Mouse (Mus musculus): ENCODE data around the gene Rex1bd.
A peak's percentile ranks its signal among the peaks of the same experiment; 100 is the strongest.

Gene Rex1bd

DNA sequence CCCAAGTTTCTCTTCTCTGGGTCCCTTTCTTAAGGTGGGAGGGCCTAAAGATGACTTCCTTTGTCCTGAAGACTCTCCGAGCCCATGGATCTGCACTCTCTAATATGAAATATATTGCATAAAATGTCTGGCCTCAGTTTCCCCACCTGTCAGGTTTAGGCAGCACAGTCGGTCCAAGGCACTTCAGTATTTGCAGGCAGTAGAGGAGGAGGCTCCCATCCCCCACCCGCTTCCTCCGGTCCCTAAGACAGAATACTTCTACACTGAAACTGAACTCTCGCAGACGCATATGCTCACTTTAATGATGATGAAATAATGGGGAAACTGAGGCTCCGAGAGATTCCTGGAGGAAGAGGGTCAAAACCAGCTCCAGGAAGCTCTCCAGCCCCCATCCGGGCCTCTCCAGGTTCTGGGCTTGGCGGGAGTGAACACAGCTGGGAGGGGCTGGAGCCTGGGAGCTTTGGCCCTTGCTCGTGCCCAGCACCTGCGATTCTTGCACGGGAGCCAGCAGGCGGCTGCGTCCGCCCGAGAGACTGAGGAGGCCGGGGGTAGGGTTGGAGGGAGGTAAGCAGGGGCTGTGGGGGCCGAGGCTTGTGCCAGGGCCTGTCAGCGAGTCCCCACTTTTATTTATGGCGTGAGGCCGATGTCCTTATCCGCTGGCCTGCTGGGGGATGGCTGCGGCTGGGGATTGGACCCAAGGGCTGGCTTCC lies 4.6 kb downstream of the Rex1bd start:
- no peak for DNase-seq

DNA sequence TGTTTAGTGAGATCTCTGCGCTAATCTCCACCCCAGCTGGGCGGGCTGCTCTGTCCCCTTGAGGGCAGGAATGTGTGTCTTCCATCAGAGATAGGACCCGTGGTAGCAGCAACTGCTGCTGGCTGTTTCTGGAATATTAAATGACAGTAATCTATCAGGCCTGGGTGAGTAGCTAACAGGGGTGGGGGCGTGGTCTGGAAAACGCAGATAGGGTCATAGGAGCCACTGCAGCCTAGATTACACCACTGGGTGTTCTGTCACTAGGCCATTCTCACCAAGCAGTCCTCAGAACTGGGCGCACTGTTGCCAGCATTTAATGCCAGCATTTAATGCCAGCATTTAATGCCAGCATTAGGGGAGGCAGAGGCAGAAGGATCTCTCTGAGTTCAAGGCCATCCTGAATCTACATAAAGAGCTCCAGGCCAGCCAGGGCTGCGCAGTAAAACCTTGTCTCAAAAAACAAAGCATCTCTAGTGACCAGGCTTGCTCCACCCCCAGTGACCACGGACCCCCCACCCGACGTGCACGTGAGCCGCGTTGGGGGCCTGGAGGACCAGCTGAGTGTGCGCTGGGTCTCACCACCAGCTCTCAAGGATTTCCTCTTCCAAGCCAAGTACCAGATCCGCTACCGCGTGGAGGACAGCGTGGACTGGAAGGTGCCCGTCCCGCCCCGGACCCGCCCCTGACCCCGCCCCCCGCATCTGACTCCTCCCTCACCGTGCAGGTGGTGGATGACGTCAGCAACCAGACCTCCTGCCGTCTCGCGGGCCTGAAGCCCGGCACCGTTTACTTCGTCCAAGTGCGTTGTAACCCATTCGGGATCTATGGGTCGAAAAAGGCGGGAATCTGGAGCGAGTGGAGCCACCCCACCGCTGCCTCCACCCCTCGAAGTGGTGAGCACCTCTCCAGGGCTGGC lies 5.9 kb downstream of the Rex1bd start:
- DNase-seq, result no peak

DNA sequence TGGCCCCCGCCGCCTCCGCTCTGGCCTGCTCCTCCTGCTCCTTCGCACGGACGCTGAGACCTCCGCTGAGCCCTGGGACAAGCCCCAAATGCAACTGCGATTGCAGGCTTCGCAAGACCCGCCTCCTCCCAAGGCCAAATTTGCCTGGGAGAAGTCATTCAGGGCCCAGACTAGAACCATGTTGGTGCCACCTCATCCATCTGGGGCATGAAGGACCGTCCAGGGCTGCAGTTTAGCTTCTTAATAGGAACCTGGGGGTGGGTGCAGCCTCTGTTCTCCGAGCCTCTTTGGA lies 10.8 kb downstream of the Rex1bd start:
- DNase-seq, result no peak

DNA sequence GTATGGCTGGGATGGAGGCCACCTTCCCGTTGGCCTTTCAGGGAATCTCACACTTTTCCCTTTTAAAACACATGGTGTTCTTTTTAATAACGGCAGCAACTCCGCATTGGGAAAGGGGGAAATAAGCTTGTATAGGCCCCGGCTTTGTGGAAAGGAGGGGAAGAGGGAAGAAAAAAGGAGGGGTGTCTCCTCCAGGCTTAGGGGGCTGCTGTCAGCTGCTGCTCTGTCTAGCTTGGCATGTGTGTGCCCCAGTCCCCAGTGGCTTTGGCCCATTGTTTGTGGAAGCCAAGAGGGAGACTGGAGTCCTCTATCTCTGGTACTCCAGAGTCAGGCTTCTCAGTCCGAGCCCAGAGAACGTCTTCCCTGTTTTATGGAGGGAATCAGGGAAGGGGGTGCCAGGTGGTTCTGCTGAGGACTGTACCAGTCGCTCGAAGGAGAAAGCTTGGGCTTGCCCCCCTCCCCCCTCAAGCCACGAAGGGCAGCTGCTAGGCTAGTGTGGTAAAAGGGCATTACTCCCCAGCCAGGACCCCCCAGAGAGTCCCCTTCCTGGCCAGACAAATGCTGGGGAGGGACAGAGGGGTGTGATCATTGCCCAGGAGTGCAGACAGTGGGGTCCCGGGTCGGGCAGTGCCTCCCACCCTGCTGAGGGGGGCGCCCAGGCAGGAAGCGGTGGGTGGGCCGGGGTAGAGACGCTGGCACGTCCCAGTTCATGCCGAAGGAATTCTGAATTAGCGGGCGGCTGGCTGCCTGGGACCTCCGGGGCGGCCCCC lies 11.4 kb downstream of the Rex1bd start:
- no peak for DNase-seq

DNA sequence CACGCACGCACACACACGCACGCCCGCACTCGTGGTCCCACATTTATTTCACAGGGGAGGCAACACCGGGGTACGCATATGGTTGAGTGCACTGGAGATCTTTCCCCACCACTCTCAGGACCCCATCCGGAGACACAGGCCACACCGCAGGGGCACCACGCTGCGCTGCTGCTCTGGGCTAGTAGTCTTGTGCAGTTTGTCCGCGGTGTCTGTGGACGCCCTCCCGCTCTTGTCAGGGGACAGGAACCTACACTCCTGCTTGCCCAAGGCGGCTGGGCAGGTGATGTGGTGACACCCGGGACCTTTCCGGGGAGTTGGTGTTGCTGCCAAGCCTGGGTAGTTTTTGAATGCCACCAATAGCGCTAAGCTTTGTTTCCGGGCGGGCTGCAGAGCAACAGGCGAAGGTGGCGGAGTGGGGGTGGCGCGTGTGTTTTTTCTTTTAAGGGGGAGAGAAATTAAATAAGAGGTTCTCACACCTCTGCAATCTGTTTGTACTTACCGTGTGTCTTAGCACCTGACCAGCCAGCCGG lies 12.1 kb downstream of the Rex1bd start:
- DNase-seq, result no peak

DNA sequence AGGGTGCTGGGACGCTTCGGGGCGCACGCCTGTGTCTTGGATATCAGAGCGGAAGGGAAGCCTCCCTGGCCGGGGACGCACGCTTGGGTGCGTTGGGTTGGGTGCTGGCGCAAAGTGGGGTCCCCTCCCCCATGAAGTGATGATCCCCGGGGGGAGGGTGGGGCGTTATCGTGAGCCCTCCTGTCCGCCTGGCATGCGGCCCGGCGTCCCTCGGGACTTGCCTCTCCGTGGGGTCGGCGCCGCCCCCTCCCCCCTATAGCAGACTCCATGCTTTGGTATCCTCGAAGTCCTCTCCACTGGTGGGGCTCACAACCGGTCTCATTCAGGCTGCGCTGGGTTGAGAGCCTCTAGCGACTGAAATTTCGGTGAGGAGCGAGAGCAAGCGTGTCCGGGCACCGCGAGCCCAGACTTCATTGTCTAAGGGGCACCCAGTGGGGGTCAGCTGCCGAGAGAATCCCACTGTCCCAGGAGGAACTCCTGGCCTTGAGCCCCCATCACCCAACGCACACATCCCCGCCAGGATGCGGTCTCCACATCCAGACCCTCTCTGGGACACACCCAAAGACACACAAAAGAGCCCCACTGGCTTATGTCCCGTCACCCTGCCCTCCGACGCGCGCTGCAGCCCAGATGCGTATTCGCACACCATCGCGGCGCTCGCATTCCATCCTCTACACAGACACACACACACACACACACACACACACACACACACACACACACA lies 12.7 kb downstream of the Rex1bd start:
- no peak for DNase-seq

DNA sequence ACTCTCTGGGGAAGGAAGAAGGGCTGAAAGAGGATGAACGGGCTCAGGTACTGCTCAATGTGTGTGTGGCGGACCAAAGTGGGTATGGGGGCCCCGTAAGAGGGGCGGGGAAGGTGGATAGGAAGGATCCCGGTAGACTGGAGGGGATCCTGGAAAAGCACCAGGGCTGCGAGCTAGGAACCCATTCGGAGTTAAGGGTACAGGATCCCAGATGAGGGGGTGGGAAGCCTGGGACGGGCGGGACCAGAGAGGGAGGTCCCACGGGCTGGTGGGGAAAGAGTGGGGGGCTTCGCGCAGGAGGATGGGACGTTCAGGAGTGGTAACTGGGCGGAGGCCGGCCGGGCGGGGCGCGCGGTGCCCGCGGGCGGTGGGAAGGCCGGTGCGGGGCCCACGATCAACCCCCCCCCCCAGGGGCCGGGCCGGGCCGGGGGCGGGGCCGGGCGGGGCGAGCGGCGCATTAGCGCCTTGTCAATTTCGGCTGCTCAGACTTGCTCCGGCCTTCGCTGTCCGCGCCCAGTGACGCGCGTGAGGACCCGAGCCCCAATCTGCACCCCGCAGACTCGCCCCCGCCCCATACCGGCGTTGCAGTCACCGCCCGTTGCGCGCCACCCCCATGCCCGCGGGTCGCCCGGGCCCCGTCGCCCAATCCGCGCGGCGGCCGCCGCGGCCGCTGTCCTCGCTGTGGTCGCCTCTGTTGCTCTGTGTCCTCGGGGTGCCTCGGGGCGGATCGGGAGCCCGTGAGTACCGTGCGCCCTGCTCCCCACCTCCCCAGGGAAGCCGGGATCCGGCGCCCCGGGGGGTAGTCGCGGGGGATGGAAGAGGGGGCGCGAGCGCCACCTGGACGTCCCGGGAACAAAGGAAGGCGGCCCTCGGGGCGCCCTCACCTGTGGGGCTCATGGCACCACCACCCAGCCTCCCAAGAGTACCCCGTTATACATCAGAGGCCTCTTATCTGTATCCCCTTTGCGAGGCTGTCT lies 13.6 kb downstream of the Rex1bd start, which contains the start of gene Crlf1:
Gene Crlf1 (plus strand): TSS at position 495 of the 977 bp plus-strand sequence.
- no peak for DNase-seq

DNA sequence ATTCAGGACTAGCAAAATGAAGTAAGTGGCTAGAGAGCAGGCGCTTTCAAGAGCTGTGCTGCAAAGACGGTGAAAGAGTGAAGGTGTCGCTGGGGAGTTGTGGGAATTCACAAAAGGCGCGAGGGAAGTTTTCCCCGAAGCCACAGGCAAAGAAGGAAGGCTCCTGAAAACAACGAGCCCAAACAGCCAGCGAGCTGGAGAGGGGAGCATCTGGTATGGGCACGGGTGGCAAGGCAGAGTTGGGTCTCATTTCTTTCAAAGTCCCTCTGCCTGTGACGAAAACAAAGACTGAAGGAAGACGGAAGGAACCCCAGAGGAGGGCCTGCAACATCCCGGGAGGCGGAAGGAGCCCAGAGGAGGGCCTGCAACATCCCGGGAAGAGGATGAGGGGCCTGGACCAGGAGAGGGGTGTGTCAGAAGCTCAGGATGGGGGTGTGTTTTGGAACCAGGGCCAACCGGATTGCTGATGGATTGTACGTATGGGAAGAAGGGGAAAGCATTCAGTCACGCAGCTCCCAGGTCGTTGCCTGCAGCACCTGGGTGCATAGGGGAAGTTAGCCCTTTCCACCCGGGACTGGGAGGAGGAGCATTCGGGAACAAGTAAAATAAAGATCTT lies 15.6 kb downstream of the Rex1bd start:
- no peak for DNase-seq

DNA sequence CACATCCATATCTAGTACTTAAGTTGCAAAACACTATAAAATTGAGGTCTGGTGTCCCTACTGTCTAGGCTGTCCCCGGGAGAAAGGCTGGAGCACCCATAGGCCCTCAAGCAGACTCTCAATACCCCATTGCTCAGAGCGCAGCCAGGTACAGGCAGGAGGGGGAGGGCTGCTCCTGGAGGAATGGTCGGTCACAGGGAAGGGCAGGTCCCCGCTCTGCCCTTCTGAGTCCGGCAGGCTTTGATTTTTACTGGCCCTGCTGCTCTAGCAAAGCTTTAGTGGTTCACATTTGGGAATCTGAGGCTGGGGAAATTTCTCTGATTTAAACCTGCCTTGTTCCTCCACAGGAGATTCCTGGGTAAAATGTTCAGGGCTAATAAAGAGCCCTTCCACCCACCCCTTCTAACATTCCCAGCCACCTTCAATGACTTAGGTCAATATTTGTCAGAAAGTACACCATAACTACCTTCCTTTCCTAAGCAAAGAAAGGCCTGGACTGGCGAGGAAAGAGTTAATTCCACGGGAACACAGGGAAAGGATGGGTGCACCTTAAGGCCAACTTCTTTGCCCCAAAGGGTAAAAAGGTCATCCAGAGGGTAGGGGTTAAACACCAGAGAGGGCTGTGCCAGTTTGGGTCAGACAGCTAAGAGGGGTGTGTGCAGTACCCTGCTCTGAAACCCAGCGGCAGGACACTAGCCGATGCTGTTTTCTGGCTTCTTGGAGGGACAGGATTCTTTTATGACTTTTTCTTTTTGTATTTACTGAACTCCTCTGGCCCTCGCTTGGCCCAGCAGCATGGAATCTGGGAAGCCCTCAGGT lies 16.3 kb downstream of the Rex1bd start:
- no peak for DNase-seq

DNA sequence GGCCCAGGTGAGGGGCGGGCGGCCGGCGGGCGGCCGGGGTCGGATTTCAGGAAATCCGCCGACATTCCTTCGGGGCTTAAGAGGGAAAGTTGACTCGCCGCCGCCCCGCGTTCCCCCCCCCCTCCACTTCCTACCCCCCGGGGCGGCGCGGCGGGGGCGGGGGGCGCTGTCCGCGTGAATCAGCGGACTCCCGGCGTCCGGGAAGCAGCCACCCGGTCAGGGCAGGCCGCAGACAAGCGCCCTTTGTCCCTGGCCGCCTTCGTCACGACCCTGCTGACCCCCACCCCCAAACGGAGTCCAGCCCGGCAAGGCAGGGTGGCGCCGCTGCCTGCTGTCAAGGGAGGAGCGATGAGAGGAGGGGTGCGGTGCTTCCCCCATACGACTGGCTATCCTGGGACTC lies 17.0 kb downstream of the Rex1bd start:
- DNase-seq, result no peak

DNA sequence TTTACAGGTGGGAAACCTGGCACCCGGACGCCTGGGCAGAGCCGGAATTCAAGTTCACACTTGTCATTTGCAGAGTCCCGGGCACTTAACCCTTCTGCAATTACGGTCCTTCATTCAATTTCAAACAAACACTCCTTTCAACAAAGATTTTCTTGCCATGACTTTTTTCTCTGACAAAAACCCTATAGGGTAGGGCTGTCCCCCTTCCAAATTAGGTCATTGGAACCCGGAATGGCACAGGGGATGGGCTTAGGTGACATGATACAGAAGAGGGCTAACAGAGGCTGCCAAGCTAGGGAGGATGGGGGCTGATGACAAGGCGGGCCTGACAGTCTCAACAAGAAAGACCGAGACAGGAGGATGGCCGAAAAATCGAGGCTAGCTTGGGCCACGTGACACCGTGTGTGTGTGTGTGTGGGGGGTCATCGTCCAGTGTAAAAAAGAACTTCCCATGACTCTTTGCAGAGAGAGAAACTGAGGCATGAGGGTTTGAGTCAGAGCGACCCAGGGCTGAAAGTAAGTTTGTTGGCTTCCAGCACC lies 17.6 kb downstream of the Rex1bd start:
- no peak for DNase-seq

DNA sequence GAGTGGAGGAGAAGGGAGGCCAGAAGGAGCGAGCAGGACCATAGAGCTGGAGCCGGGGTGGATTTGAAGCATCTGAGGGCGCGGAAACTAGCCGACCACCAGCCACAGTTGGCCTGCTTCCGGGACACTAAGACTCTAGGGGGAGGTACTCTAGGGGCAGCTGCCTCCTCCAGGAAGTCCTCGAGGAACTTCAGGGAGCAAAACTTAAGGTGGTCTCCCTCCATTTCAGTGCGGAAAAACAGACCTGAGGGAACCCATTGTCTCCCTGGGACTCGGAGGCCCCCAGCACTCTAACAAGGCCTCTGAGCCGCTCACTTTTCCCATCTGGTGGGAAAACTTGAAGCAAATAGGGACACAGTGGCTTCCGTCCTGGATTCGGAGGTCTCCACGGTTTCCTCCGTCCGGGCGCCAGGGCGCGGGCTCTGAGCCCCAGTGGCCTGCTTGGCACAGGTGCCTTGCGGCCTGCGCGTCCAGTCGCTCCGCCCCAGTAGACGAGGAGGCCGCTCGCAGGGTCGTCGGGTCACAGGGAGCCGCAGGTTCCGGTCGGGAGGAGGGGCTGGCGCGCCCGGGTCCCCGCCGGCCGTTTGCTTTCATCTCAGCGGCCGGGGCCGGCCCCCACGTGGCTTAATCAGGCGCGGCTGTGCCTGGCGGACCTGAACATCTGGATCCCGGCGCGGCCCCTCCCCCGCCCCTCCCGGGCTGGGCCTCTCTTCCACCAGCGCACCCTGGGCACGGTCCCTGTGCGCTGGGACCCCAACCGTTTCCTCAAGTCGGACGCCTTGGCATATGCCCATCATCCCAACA lies 18.4 kb downstream of the Rex1bd start:
- DNase-seq, result no peak

DNA sequence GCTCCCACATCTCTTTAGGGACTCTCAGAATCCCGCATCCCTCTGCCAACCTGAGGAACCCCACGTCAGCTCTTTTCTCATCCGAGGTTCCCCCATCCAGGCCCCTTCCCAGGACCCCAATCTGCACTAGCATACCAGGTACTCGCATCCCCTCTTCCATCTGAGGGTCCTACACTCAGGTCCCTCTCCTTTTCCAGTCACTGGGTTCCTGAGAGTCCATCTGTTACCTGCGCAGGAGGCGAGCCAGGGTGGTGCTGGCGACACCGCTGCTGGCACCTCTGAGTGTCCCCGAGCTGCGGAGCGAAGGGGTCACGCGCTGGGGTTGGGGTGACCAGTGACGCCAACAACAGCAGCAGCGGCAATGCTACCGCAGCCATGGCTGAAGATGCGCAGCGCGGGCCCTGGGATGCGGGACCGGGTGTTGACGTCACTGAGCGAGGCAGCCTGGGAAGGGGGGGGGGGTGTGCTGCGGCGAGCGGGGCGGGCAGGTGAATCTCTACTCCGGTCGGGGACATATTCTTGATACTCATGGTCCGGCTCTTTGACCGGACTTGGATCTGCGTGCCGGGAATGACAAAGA lies 19.5 kb downstream of the Rex1bd start, which contains the start of gene Tmem59l:
Gene Tmem59l (minus strand): TSS at position 418 of the 580 bp plus-strand sequence.
- no peak for DNase-seq

DNA sequence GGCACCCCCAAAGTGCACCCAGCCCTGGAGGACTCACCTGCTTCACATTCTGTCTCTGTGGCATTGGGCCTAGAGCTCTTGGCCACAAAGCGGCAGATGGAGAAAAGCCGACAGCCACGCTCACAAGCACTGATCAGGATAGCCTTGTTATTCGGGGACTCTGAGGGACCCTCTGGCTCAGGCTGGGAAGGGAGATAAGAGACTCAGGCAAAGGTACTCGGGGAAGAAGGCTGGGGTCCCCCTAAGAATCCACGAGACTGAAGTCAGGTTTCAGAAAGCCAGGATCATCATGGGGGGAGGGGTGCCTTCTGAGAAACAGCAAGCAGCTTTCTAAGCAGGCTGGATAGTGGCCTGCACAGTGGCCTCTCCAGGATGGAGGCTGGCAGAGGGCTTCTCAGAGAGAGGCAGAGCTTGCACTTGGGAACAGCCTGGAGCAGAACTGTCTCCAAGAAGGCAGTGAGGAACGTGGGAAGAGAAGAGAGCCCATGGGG lies 20.3 kb downstream of the Rex1bd start:
- no peak for DNase-seq

DNA sequence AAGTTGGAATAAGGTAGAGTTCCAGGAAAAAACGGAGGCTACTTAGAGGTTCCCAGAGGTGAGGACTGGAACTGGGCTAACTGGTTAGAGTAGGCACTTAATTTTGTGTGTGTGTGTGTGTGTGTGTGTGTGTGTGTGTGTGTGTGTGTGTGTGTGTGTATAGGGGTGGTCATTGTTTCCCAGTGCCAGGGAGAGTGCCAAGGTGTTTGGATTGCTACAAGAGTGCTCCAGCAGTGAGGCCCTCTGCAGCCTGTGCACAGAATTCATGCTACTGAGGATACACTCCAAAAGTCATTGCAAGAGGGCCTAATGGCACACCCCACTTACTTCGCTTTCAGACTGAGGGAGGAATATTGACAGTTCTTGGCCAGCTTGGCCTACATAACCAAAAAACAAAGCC lies 23.6 kb downstream of the Rex1bd start:
- DNase-seq, result no peak

DNA sequence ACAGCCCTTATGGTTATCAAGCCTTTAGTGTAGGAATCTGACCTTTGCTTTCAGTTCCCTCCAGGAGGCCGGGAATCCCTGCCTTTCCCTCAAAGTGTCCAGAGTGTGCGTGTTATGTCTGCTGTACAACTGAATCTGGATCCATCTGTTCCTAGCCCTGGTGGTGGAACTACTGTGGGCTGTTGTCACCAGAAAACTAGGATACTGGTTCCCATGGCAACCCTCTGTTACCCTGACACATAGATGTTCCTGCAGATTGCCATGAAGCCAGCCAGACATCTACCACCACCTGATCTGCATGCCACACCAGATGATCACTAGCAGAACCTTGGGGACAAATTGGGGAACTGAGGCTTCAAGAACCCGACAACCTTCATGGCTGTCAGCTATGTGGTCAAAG lies 24.6 kb downstream of the Rex1bd start:
- no peak for DNase-seq

DNA sequence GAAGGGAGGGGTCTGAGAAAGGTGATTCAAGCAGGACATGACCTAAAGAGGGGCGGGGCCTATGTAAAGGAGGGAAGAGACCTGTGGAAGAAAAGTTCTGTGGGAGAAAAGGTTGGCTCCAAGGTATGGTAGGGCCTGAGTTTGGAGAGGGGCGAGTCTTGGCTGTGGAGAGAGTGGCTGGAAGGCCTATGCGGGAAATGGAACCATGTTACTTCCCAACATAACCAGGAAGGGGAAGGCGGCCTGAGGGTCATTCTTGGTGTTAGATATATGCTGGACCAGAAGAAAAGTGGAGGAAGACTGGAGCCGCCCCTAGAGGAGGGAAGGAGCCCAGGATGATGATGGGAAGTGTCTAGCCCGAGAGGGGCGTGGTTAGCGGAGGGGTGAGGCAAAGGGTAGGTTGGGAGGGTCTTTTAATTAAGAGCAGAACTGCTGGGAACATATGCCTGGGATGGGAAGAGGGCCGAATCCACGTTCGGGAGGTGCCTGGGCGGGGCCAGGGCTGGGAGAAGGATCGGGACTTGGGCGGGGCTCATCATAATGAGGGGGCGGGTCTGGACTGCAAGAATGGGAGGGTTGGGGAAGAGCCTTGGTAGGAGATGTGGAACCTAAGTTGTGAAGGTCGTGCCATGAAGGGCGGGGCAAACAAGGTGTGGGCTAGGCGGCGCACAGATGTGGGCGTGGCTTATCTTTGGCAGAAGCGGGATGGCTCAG lies 29.1 kb downstream of the Rex1bd start:
- DNase-seq, result peak in 1 of 2 experiments; percentile 44
